Mouse (Mus musculus) right cerebral cortex, adult 18-20 months (tissue): ENCODE measurements around the gene Hydin.

Experiments
- DNase-seq: peaks from one replicate; pipeline ENCODE4 v3.0.0; 2022; ENCODE audit warnings: mixed read lengths

The Hydin gene

DNA sequence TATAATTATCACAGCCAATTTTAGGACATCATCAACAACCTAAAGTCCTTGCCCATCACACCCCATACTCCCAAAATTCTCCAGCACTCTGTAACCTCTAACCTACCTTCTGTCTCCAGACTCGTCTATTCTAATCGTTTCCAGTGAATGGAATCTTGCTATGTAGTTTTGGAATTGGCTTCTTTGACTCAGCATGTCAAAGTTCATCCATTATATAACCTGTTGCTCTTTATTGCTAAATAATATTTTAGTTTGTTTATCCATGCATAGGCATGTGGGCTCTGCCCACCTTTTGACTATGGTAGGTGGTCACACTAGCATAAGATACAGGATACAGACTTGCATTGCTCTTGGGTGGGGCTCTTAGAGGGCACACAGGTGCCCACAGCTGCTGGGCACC, 378.1 kb downstream of the Hydin start:
- no peak for DNase-seq

DNA sequence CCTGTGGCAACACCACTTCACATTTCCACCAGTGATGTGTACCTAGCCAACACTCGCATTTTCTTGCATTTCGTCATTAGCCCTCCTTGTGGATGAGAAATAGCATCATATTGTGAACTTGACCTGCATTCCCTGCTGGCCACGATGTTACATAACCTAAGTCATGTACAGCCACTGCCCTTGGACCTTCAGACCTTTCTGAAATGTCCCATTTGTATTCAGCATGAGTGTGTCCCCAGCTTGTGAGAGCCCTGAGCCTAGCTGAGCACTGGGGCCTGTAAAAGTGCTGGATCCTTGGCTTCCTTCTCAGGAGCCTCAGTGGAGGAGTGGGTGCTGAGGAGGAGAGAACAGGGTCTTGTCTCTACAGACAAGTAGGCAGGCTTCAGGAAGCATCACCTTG, 378.6 kb downstream of the Hydin start:
- no peak for DNase-seq

GRCm38 (mm10) chr8:110646064-110646463, 379.3 kb downstream of the Hydin start:
- peak; percentile 72 for DNase-seq

DNA sequence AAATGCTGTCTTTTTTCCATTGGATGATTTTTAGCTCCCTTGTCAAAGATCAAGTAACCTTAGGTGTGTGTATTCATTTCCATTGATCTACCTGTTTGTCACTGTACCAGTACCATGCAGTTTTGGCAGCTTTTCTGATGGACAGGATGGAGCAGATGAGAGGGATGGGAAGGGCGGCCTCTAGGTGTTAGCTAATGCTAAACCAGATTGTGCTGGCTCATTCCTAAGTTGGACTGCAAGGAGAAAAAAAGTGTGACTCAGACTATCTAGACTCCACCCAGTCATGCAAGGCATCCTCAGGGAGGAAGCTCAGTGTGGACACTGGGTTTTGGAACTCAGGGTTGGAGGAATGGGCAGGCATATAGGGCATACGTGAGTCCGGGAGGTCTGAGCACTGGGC, 381.8 kb downstream of the Hydin start:
- DNase-seq = no peak

GRCm38 (mm10) chr8:110649286-110649685, 382.5 kb downstream of the Hydin start:
- no peak for DNase-seq

- DNase-seq = no peak
Measured at GRCm38 (mm10) chr8:110650838-110651237, 384.1 kb downstream of the Hydin start.

DNA sequence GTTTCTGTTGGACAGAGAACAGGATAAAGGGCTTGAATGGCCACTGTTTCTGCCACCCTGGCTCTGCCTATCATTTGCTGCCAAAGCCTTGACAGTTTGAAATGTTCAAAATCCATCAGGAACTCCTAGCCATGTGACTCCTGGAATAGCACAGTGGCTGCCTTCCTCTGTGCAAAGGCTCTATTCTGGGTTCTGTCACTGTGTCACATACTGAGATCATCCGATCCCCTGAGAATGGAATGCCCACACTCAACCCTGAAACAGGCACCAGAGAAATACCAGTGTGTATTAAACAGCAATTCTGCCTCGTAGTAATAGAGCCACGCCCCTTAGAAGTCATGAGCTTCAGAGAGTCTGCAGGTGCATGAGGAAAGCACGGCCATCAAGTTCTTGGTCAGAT, 385.1 kb downstream of the Hydin start:
- no peak for DNase-seq

DNA sequence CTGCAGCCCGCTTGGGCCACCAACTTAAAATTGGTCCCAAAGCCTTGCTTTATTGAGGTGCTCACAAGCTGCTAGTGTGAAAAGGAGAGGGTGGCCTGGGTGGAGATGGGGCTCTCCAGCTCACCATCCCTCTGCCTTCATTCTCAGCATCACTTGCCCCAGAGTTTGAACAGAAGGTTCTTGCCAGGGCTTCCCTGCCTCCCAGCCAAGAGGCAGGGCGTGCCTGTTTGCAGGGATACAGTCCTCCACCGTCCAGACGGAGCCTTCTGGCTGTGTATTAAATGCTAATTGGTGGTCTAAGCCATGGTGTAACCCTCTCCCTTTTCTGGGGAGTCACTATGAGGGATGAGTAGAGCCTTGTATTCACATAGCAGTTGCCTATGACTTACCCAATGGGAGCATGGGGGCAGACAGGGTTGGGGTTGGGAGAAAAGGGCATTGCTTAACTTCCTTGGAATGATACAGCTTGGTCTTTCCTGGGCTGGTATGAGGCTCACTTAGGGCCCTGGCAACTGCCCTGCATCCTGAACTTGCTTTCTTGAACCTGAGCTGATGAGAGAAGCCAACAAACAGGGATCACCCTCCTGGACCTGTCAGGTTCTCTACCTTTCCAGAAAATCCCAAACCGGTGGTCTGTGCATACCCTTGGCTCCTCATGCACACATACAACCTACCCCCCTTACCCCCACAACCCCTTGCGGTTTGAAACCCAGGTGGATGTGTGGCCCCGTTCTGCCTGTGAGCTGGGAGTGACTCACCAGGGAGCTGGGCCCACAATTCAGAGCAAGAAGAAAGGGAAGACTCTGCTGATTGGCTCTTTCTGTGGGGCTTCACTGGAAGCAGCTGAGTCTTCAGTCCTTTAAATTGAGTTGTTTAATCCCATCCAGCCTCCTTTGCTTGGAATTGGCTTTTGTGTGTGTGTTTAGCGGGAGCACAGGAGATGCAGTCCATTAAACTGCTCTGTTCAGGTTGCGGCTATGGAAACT, 387.6 kb downstream of the Hydin start:
- DNase-seq = no peak

DNA sequence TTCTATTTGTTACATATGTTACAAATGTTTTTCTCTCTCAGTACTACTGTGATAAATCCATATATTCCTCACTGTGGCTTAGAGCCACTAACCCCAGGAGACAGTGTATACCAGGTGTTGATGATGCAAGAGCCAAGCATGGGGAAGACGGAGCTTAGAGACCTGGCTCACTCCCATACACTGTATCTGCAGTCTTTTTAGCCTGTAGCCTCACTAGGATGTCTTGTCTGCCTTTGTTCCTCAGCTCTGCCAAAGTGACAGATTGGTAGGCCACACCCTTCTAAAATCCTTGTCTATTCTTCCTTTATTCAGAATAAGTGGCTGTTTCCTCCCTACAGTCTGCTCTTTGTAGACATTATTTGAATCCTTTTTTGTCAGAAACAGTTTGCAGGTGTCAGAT, 389.1 kb downstream of the Hydin start:
- no peak for DNase-seq

GRCm38 (mm10) chr8:110657661-110658060, 390.9 kb downstream of the Hydin start:
- no peak for DNase-seq
